Mouse (Mus musculus): ENCODE measurements around the gene Gm11634.
"Not testable (repeated sequence)": the region's sequence is repeated elsewhere in the genome, so short reads cannot be mapped to it uniquely, and the experiment has no call there.

The Gm11634 gene

GRCm38 (mm10) chr11:101616948-101617767, 18.1 kb upstream of the Gm11634 start:
- no peak for DNase-seq (ENCODE audit: low read depth, low spot score)

- DNase-seq (ENCODE audit: low read depth, low spot score): no peak
Measured at GRCm38 (mm10) chr11:101616104-101616503, 17.0 kb upstream of the Gm11634 start.

GRCm38 (mm10) chr11:101615380-101615779, 16.3 kb upstream of the Gm11634 start:
- no peak for DNase-seq (ENCODE audit: low read depth, low spot score)

- DNase-seq (ENCODE audit: low read depth, low spot score): no peak
Measured at GRCm38 (mm10) chr11:101614116-101614515, 15.1 kb upstream of the Gm11634 start.

GRCm38 (mm10) chr11:101613596-101613995, 14.5 kb upstream of the Gm11634 start:
- DNase-seq (ENCODE audit: low read depth, low spot score): no peak

- no peak for DNase-seq (ENCODE audit: low read depth, low spot score)
Measured at GRCm38 (mm10) chr11:101610445-101610844, 11.4 kb upstream of the Gm11634 start.

- not testable (repeated sequence) for DNase-seq (ENCODE audit: low read depth, low spot score)
Measured at GRCm38 (mm10) chr11:101607134-101607533, 8.1 kb upstream of the Gm11634 start.

- DNase-seq (ENCODE audit: low read depth, low spot score): not testable (repeated sequence)
Measured at GRCm38 (mm10) chr11:101604531-101605453, 5.7 kb upstream of the Gm11634 start.

GRCm38 (mm10) chr11:101604116-101604515, 5.1 kb upstream of the Gm11634 start:
- DNase-seq (ENCODE audit: low read depth, low spot score): no peak

- no peak for DNase-seq (ENCODE audit: low read depth, low spot score)
Measured at GRCm38 (mm10) chr11:101602491-101602890, 3.4 kb upstream of the Gm11634 start.

GRCm38 (mm10) chr11:101589989-101590624, 8.9 kb downstream of the Gm11634 start:
- no peak for DNase-seq (ENCODE audit: low read depth, low spot score)

GRCm38 (mm10) chr11:101589444-101589843, 9.6 kb downstream of the Gm11634 start:
- DNase-seq (ENCODE audit: low read depth, low spot score): no peak

- no peak for DNase-seq (ENCODE audit: low read depth, low spot score)
Measured at GRCm38 (mm10) chr11:101588868-101589267, 10.2 kb downstream of the Gm11634 start.

GRCm38 (mm10) chr11:101587676-101588075, 11.4 kb downstream of the Gm11634 start:
- no peak for DNase-seq (ENCODE audit: low read depth, low spot score)

- DNase-seq (ENCODE audit: low read depth, low spot score): no peak
Measured at GRCm38 (mm10) chr11:101585805-101586204, 13.3 kb downstream of the Gm11634 start.

GRCm38 (mm10) chr11:101585031-101585430, 14.0 kb downstream of the Gm11634 start:
- DNase-seq (ENCODE audit: low read depth, low spot score): not testable (repeated sequence)

GRCm38 (mm10) chr11:101583205-101583604, 15.9 kb downstream of the Gm11634 start:
- no peak for DNase-seq (ENCODE audit: low read depth, low spot score)

GRCm38 (mm10) chr11:101582054-101583035, 16.7 kb downstream of the Gm11634 start, which contains the start of gene Tmem106a:
Gene Tmem106a, plus strand, starts transcription at chr11:101582242.
- DNase-seq (ENCODE audit: low read depth, low spot score): no peak

- DNase-seq (ENCODE audit: low read depth, low spot score): no peak
Measured at GRCm38 (mm10) chr11:101581081-101581764, 17.8 kb downstream of the Gm11634 start.

GRCm38 (mm10) chr11:101576116-101576515, 22.9 kb downstream of the Gm11634 start:
- DNase-seq (ENCODE audit: low read depth, low spot score): no peak
